Mouse (Mus musculus) lung, postnatal 0 days (tissue): ENCODE measurements around the gene Mall.

Experiments
- CTCF ChIP-seq: IDR thresholded peaks from 2 replicates; pipeline ENCODE4 v1.5.1; 2016; ENCODE audit warnings: antibody characterized with exemption, mild to moderate bottlenecking
- EP300 ChIP-seq: IDR thresholded peaks from 2 replicates; pipeline ENCODE4 v1.6.1; 2016; ENCODE audit warnings: antibody characterized with exemption, mild to moderate bottlenecking, control low read depth

GRCm38 (mm10) chr2:127655419-127655818, 74.3 kb downstream of the Mall start:
- no peak for TF ChIP-seq CTCF
- no peak for TF ChIP-seq EP300
